Mouse (Mus musculus): ENCODE measurements at regions not wholly inside any gene's neighbourhood (a gene's known extent, or its start where the extent isn't known, plus 50 kb on each side); places are given as distances from the start of the nearest gene placed in this dataset.
"Not testable (repeated sequence)": the region's sequence is repeated elsewhere in the genome, so short reads cannot be mapped to it uniquely, and the experiment has no call there.

- peak; percentile 32 for DNase-seq
Observed at GRCm38 (mm10) chr1:35201083-35201879, 351.5 kb downstream of the Plekhb2 start.

DNA sequence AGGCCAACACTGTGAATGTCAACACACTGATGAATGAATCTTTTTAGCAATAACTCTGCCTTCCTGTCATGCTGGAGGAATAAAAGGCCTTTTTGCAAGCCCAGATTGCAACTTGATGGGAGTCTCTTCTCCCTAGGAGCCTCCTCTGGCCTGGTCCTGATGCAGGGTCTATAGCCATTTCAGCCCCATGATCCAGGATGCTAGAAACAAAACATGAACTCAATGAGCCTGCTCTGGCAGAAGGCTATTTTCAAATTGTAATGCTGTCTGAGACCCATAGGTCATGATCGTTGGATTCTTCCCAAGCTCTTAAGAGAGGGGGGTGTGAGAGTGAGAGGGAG lies 352.1 kb downstream of the Plekhb2 start:
- DNase-seq = no peak

DNA sequence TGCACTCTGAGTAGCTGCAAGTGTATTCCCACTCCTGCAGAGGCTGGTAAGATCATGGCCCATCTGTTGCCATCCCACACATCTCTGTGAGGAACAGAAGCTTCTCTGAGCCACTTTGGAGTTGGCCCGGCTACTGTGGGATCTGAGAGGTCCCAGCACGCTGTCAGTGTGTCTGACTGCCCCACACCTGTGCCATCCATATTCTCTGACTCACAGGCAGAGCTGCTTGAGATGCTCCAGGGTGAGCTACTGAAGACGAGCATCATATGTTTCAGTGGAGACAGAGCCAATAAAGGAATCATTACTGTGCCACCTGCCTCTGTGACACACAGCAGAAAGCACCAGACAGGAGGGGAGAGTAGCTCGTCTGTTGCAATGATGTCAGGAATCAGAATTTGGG lies 352.8 kb downstream of the Plekhb2 start:
- peak; percentile 89 for DNase-seq

GRCm38 (mm10) chr1:35206834-35207529 lies 357.2 kb downstream of the Plekhb2 start:
- no peak for DNase-seq

- no peak for DNase-seq
Observed at GRCm38 (mm10) chr1:35212111-35212891, 362.5 kb downstream of the Plekhb2 start.

- DNase-seq = no peak
Observed at GRCm38 (mm10) chr1:35213875-35214274, 364.1 kb downstream of the Plekhb2 start.

DNA sequence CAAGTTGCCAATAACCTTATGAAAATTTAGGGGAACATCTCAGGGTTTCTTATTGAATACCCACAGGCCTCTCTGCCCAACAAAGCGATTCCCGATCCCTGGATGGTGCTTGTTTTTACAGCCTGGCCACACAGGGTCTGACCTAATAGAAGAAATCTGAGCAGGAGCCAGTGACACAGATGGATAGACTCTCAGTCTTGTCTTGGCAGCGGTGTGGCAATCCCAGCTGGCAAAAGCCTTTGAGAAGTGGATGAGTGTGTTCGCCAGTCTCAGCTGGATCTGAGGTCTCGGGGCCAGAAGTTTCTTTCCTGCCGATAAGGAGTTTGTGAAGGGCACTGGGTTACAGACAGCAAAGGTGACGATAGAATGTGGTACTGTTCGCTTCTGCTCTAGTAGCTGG lies 366.6 kb downstream of the Plekhb2 start:
- no peak for DNase-seq

DNA sequence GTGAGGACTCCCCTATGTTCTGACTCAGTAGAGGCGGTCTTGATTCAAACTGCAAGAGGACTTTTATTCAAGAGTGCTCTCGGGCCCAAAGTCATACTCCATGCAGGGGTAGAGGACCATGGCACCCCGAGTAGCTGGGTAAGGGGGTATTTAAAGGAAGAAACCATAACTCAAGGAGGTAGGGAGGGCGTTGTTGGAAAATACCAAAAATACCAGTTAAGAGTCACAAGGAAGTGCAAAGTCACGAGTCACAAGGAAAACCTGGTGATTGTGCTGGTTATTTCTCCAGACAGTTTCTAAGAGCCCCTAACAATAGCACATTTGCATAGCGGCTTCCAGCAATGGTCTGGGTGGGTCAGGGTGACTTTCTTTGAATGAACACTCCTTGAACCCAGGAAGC lies 370.4 kb downstream of the Plekhb2 start:
- DNase-seq = not testable (repeated sequence)

GRCm38 (mm10) chr1:35220751-35221150 lies 371.0 kb downstream of the Plekhb2 start:
- no peak for DNase-seq

GRCm38 (mm10) chr1:35232592-35232991 lies 382.8 kb downstream of the Plekhb2 start:
- no peak for DNase-seq

- DNase-seq = no peak
Observed at GRCm38 (mm10) chr1:35238139-35238538, 388.4 kb downstream of the Plekhb2 start.

- no peak for DNase-seq
Observed at GRCm38 (mm10) chr1:35242849-35243248, 393.1 kb downstream of the Plekhb2 start.

GRCm38 (mm10) chr1:35243339-35243738 lies 393.6 kb downstream of the Plekhb2 start:
- DNase-seq = no peak

GRCm38 (mm10) chr1:35265125-35265524 lies 415.3 kb downstream of the Plekhb2 start:
- no peak for DNase-seq

- no peak for DNase-seq
Observed at GRCm38 (mm10) chr1:35266626-35267025, 416.9 kb downstream of the Plekhb2 start.

DNA sequence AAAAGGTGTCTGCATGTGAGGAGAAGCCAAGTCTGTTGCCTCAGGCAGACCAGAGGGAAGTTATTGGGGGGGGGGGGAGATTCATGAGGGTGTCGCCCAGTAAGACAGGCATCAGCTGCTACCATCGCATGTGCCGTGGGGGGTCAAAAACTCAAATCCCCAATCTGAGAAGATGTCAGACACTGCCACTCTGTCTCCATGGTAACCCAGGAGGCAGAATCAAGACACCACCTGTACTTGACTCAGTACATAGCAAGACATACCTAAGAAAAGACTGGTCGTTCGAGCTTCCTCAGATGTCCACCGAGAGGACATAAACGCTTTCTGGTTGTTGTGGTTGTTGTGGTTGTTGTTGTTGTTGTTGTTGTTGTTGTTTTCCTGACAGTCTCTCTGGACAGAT lies 418.1 kb downstream of the Plekhb2 start:
- no peak for DNase-seq

GRCm38 (mm10) chr1:35274978-35275377 lies 425.2 kb downstream of the Plekhb2 start:
- no peak for DNase-seq

Measured in layer of hippocampus, adult 9-11 months (tissue).